Mouse (Mus musculus) stomach, embryonic 16.5 days (tissue): ENCODE results near the gene Rcsd1. TPM values are rescaled to one million over a fixed set of nuclear protein-coding genes. Genes with fewer than 3 reads are reported as not detected.

Source experiments
- ATAC-seq: fragments of 200-750 bp; cut with Nextera tagmentation; 2 replicates; pipeline ENCODE4 v1.8.0; 2017; ENCODE audit warnings: moderate number of reproducible peaks, moderate TSS enrichment; ENCODE audit not compliant: insufficient read depth, low FRiP score
- H3K27ac ChIP-seq: fragments of 300-500 bp; sonication (generic); 2 replicates; pipeline ENCODE4 v1.5.1; 2014; ENCODE audit warnings: low read length
- H3K27me3 ChIP-seq: fragments of 300-500 bp; sonication (generic); 2 replicates; pipeline ENCODE4 v1.6.1; 2014; ENCODE audit warnings: low read length, control low read depth, mixed read lengths; ENCODE audit not compliant: control insufficient read depth, insufficient read depth
- H3K36me3 ChIP-seq: fragments of 300-500 bp; sonication (generic); 2 replicates; pipeline ENCODE4 v1.6.1; 2014; ENCODE audit warnings: low read length; ENCODE audit not compliant: control insufficient read depth, insufficient read depth
- H3K4me1 ChIP-seq: fragments of 300-500 bp; sonication (generic); 2 replicates; pipeline ENCODE4 v1.6.1; 2014; ENCODE audit warnings: low read length, control low read depth, mixed read lengths; ENCODE audit not compliant: control insufficient read depth, insufficient read depth
- H3K4me2 ChIP-seq: fragments of 300-500 bp; sonication (generic); 2 replicates; pipeline ENCODE4 v1.6.1; 2014; ENCODE audit warnings: low read depth, low read length, mixed read lengths
- H3K4me3 ChIP-seq: fragments of 300-500 bp; sonication (generic); replicated peaks from 2 replicates; pipeline ENCODE4 v1.5.1; 2014; ENCODE audit warnings: mild to moderate bottlenecking, low read length
- H3K9ac ChIP-seq: fragments of 300-500 bp; sonication (generic); 2 replicates; pipeline ENCODE4 v1.6.1; 2014; ENCODE audit warnings: low read length
- H3K9me3 ChIP-seq: fragments of 300-500 bp; sonication (generic); replicated peaks from 2 replicates; pipeline ENCODE4 v1.6.1; 2016; ENCODE audit warnings: low read length, control low read depth; ENCODE audit not compliant: control insufficient read depth
- WGBS: fragments of 180-500 bp; shearing (Covaris S2); extraction: QIAGEN DNeasy Blood & Tissue Kit; methylation state at CpG from one replicate; pipeline ENCODE4 v1.1.7; 2014; 5-methylcytosine and 5-hydroxymethylcytosine counted together
- microRNA-seq: library from miRNA; unstranded; fragments of <30 nt; microRNA quantifications from one replicate; pipeline ENCODE4, GENCODE M21; 2016
- polyA plus RNA-seq: library from polyadenylated mRNA; unstranded; fragments of >200 nt; fragmentation: Nextera tagmentation; extraction: Ambion mirVana; gene quantifications from 2 replicates; pipeline ENCODE4 v1.2.1, GENCODE M21; 2015

Rcsd1 gene
- polyA plus RNA-seq, 1 experiment from 2014 or later = 44.4 TPM

DNA sequence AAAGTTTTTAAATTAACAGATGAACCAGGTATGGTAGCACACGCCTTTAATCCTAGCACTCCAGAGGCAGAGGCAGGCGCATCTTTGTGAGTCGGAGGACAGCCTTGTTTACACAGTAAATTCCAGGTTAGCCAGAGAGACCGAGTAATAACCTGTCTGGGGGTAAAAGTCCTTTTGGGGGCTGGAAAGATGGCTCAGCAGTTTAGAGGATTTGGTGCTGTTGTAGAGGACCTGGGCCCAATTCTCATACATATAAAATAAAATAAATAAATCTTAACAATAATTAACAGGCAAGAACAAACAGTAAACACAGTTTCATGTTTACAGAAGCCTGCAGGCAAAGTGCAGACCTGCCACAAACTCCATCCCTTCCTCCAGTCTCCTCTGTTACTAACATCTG, 100.7 kb downstream of the Rcsd1 start:
- Histone ChIP-seq H3K27me3 (no peaks in the 10 kb centered on the region), H3K4me1 (peaks cover 21% of the 10 kb centered on the region), H3K27ac (no peak overlapping the region), H3K4me2 (no peak overlapping the region), H3K36me3 (peaks cover 14% of the 10 kb centered on the region), H3K9me3 (no peaks in the 10 kb centered on the region), H3K4me3 (no peak overlapping the region), H3K9ac (no peak overlapping the region)
- WGBS = 49% methylated on average over 4 of the region's 4 CpGs
- ATAC-seq = no peak

- WGBS = 72% methylated on average over 6 of the region's 6 CpGs
- no peak overlapping the region for H3K9ac ChIP-seq
- no peak overlapping the region for H3K27ac ChIP-seq
- H3K36me3 ChIP-seq = peaks cover 22% of the 10 kb centered on the region
- H3K4me2 ChIP-seq = no peak overlapping the region
- H3K4me3 ChIP-seq = no peak overlapping the region
- no peaks in the 10 kb centered on the region for H3K9me3 ChIP-seq
- no peaks in the 10 kb centered on the region for H3K27me3 ChIP-seq
- ATAC-seq = no peak
- peaks cover 17% of the 10 kb centered on the region for H3K4me1 ChIP-seq
These were observed 103.8 kb downstream of the Rcsd1 start for GRCm38 (mm10) chr1:165605774-165606173.

DNA sequence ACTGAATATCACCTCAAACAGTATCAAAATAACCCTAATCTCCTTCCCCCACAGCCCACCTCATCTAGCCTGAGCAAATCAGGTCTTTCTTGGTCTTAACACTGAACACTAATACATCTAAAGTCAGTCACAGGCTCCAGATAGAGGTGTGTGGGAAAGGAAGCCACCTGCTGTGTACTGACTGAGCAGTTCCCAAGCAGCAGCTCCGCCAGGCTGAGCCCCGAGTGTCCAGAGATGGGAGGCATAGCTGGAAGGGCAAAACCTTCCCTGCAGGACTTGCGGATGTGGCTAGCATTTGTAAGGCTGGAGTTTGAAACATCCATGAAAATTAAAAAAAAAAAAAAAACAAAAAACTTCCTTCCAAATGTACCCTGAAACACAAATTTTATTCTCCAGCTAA, 104.4 kb downstream of the Rcsd1 start:
- 91% methylated on average over 3 of the region's 3 CpGs for WGBS
- H3K27ac ChIP-seq = no peak overlapping the region
- H3K4me2 ChIP-seq = no peak overlapping the region
- H3K27me3 ChIP-seq = no peaks in the 10 kb centered on the region
- no peaks in the 10 kb centered on the region for H3K9me3 ChIP-seq
- H3K36me3 ChIP-seq = peaks cover 23% of the 10 kb centered on the region
- no peak for ATAC-seq
- H3K4me3 ChIP-seq = no peak overlapping the region
- H3K4me1 ChIP-seq = peaks cover 11% of the 10 kb centered on the region
- H3K9ac ChIP-seq = no peak overlapping the region

DNA sequence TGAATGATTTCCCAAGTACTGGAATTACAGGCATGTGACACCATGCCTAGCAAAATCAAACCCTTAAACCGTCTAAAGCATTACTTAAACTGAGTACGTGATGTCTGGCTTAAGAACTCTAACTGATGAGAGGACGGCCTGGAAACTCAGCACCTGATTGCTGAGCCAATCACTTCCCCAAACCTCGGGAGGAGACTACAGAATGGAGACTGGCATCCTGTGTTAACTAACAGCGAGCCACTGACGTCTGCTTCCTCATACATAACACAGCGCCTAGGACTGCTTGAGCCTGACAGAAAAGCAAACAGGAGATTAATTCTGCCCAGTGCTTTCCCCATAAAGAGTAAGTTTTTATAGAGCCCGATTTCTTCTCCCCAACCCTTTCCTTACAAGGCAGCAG, 105.4 kb downstream of the Rcsd1 start:
- Histone ChIP-seq H3K4me2 (no peak overlapping the region), H3K4me3 (no peak overlapping the region), H3K27ac (no peak overlapping the region), H3K27me3 (no peaks in the 10 kb centered on the region), H3K36me3 (peaks cover 23% of the 10 kb centered on the region), H3K4me1 (peaks cover 4% of the 10 kb centered on the region; the same call in 1 of the 2 replicates), H3K9ac (no peak overlapping the region), H3K9me3 (no peaks in the 10 kb centered on the region)
- ATAC-seq = no peak
- 80% methylated on average over 8 of the region's 8 CpGs for WGBS

DNA sequence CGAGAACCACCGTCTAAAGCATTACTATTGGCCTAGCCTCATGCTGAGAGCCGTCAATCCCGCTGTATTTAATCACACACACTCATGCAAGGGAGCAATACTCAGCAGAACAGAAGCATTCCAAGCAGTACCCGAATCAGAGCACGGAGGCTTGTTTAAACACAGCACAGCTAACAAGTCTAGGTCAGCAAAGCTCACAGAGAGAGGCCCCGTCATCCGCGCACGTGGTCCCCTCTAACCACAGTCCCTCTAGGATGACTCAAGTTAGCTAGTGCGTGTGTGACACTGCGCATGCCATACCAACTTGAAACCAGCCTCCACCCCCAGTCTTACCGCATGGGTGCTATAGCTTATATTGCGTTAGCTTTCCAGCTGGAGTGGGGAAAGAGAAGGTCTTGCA, 106.3 kb downstream of the Rcsd1 start:
- no peak; the same call in 1 of the 2 replicates for ATAC-seq
- H3K9me3 ChIP-seq = no peaks in the 10 kb centered on the region
- WGBS = 76% methylated on average over 14 of the region's 14 CpGs
- no peaks in the 10 kb centered on the region for H3K27me3 ChIP-seq
- no peak overlapping the region for H3K4me2 ChIP-seq
- H3K9ac ChIP-seq = no peak overlapping the region
- no peak overlapping the region for H3K4me3 ChIP-seq
- no peak overlapping the region for H3K27ac ChIP-seq
- H3K36me3 ChIP-seq = peaks cover 31% of the 10 kb centered on the region
- no peaks in the 10 kb centered on the region for H3K4me1 ChIP-seq

- no peak overlapping the region for H3K27ac ChIP-seq
- WGBS = 83% methylated on average over 10 of the region's 10 CpGs
- H3K4me2 ChIP-seq = no peak overlapping the region
- no peak for ATAC-seq
- H3K9ac ChIP-seq = no peak overlapping the region
- no peak overlapping the region for H3K4me3 ChIP-seq
- H3K27me3 ChIP-seq = no peaks in the 10 kb centered on the region
- no peaks in the 10 kb centered on the region for H3K4me1 ChIP-seq
- peaks cover 29% of the 10 kb centered on the region for H3K36me3 ChIP-seq
- H3K9me3 ChIP-seq = no peaks in the 10 kb centered on the region
These were observed 107.7 kb downstream of the Rcsd1 start for GRCm38 (mm10) chr1:165601775-165602280.

Small RNAs within 50 kb of the gene (microRNA-seq; reads per million reads assigned to microRNA genes)
- gene Gm44458 = not detected

Other genes with a start within 250 kb of the Rcsd1 start
- 16.2 and 17.5 TPM in 2 replicates for gene Dcaf6, start 249.3 kb downstream of the Rcsd1 start, polyA plus RNA-seq
- gene Mpc2, start 249.1 kb downstream of the Rcsd1 start, polyA plus RNA-seq = 141 and 184 TPM in 2 replicates
- 0.04 TPM in 1 of 2 replicates, not detected in the other for gene Adcy10, start 224.6 kb downstream of the Rcsd1 start, polyA plus RNA-seq
- gene Mpzl1, start 75.2 kb downstream of the Rcsd1 start, polyA plus RNA-seq = 140 and 149 TPM in 2 replicates
- gene Creg1, start 54.0 kb upstream of the Rcsd1 start, polyA plus RNA-seq = 90.4 and 90.6 TPM in 2 replicates
- 0.36 and 0.52 TPM in 2 replicates for gene Cd247, start 78.9 kb upstream of the Rcsd1 start, polyA plus RNA-seq